Mouse (Mus musculus) lung, adult 2 months (tissue): Measurements from ENCODE around the gene Ino80b. TPM values are rescaled to one million over a fixed set of nuclear protein-coding genes. Genes with fewer than 3 reads are reported as not detected.
A peak's percentile ranks its signal among the peaks of the same experiment; 100 is the strongest.

Experiments used
- DNase-seq: peaks from one replicate; pipeline ENCODE4 v3.0.0; 2022
- H3K4me1 ChIP-seq: fragments of 200-500 bp; 2 replicates; pipeline ENCODE4 v1.6.1; 2011; ENCODE audit warnings: low read length; ENCODE audit not compliant: control insufficient read depth, insufficient read depth
- H3K4me3 ChIP-seq: fragments of 200-500 bp; replicated peaks from 2 replicates; pipeline ENCODE3; 2011; ENCODE audit warnings: low read depth, mild to moderate bottlenecking, control low read depth, low read length; ENCODE audit errors: extremely low read depth
- CTCF ChIP-seq: fragments of 200-500 bp; IDR thresholded peaks from 2 replicates; pipeline ENCODE4 v1.5.1; 2011; ENCODE audit warnings: mild to moderate bottlenecking, low read length, control low read depth; ENCODE audit not compliant: insufficient read depth
- POLR2A ChIP-seq: fragments of 200-500 bp; IDR thresholded peaks from 2 replicates; pipeline ENCODE4 v1.6.1; 2011; ENCODE audit warnings: low read depth, mild to moderate bottlenecking, control low read depth, low read length, borderline replicate concordance; ENCODE audit errors: extremely low read depth
- WGBS: fragments of 180-500 bp; shearing (Covaris S2); methylation state at CpG from one replicate; pipeline ENCODE4 v1.1.7; 2018; 5-methylcytosine and 5-hydroxymethylcytosine counted together
- polyA plus RNA-seq: library from polyadenylated mRNA; depleted of rRNA; stranded (reverse); fragments of >200 nt; gene quantifications from 2 replicates; pipeline ENCODE4 v1.2.3, GENCODE M21; 2012

Ino80b gene
- polyA plus RNA-seq, 1 experiment: 37.0 TPM

GRCm38 (mm10) chr6:83111510-83112136, 13.6 kb downstream of the Ino80b start:
- Histone ChIP-seq H3K4me3 (no peak overlapping the region), H3K4me1 (peaks cover 3% of the 10 kb centered on the region; the same call in 1 of the 2 replicates)
- TF ChIP-seq POLR2A (no peak), CTCF (no peak)
- no peak for DNase-seq
- 88% methylated on average over 4 of the region's 4 CpGs for WGBS

GRCm38 (mm10) chr6:83108762-83109668, 16.2 kb downstream of the Ino80b start, which contains the start of gene Mrpl53:
TSS of gene Mrpl53 (plus strand) at chr6:83109040.
- TF ChIP-seq POLR2A (peak; percentile 88; the same call in 1 of the 2 replicates), CTCF (no peak)
- Histone ChIP-seq H3K4me3 (peak within 1 kb of the TSS; percentile 76), H3K4me1 (no peaks in the 10 kb centered on the region)
- WGBS: under 1% methylated on average over 76 of the region's 76 CpGs
- peak; percentile 85 for DNase-seq

- TF ChIP-seq CTCF (peak; percentile 78), POLR2A (no peak)
- H3K4me3 ChIP-seq: no peak overlapping the region
- H3K4me1 ChIP-seq: peaks cover under 1% of the 10 kb centered on the region; the same call in 1 of the 2 replicates
- DNase-seq: peak; percentile 73
- WGBS: 37% methylated on average over 13 of the region's 13 CpGs
Measured at GRCm38 (mm10) chr6:83107566-83108400, 17.4 kb downstream of the Ino80b start.

- whole genome bisulfite sequencing: 83% methylated on average over 4 of the region's 4 CpGs
- DNase-seq: no peak
- no peak for TF ChIP-seq CTCF
- no peak for TF ChIP-seq POLR2A
- Histone ChIP-seq H3K4me1 (peaks cover 6% of the 10 kb centered on the region), H3K4me3 (no peak overlapping the region)
Measured at GRCm38 (mm10) chr6:83104158-83104557, 21.1 kb downstream of the Ino80b start.

- DNase-seq: no peak
- WGBS: 70% methylated on average over 11 of the region's 11 CpGs
- TF ChIP-seq CTCF: no peak
- no peak for TF ChIP-seq POLR2A
- H3K4me1 ChIP-seq: peaks cover 6% of the 10 kb centered on the region
- H3K4me3 ChIP-seq: no peak overlapping the region
Measured at GRCm38 (mm10) chr6:83103130-83103650, 22.0 kb downstream of the Ino80b start.

GRCm38 (mm10) chr6:83101688-83102556, 23.3 kb downstream of the Ino80b start:
- H3K4me3 ChIP-seq: peak overlapping the region; percentile 85
- TF ChIP-seq CTCF (no peak), POLR2A (no peak)
- DNase-seq: peak; percentile 54
- peaks cover 6% of the 10 kb centered on the region for H3K4me1 ChIP-seq
- under 1% methylated on average over 74 of the region's 74 CpGs for WGBS

GRCm38 (mm10) chr6:83101316-83101687, 23.9 kb downstream of the Ino80b start, which contains the start of the genes Ccdc142 and Gm42688:
TSS of gene Ccdc142 (plus strand) at chr6:83101601.
TSS of gene Gm42688 (plus strand) at chr6:83101617.
- peaks cover 6% of the 10 kb centered on the region for H3K4me1 ChIP-seq
- peak; percentile 87 for DNase-seq
- H3K4me3 ChIP-seq: peak within 1 kb of the TSS; percentile 85
- TF ChIP-seq POLR2A (peak; percentile 68; the same call in 1 of the 2 replicates), CTCF (peak; percentile 40; the same call in 1 of the 2 replicates)
- WGBS: 1% methylated on average over 25 of the region's 25 CpGs

GRCm38 (mm10) chr6:83098411-83098810, 26.8 kb downstream of the Ino80b start:
- Histone ChIP-seq H3K4me3 (no peak overlapping the region), H3K4me1 (peaks cover 6% of the 10 kb centered on the region)
- WGBS: 55% methylated on average over 2 of the region's 2 CpGs
- DNase-seq: no peak
- TF ChIP-seq CTCF (no peak), POLR2A (no peak)
